In the genomic region with DNA sequence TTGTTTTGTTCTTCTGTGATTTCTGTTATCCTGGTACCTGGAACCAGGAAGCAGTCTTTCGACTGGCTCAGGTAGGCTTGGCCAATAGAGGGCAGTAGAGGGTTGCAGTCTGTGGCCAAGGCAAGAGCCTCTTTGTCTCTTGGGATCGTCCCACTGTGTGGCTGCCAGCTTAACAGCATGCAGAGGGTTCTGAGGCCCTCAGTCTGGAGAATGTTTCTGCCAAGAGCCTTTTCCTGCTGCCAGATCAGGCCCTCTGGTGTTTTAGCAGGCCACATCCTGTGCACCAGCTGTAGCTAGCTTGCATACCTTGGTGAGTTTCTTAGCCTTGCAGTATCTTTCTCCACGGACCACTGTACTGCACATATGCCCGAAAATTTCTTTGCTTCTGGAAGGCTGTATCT, we compare ENCODE assay signal across 8 mouse cellular contexts.
DNase-seq lines count a peak whose midpoint lies in the region; ATAC-seq and TF ChIP-seq lines count a peak whose summit lies in the region.

No protein-coding gene starts in this region.

- no peaks in the 10 kb centered on the region for H3K9me3 ChIP-seq in hindbrain, postnatal 0 days (ENCODE audit: low read length)

- H3K4me3 ChIP-seq in hindbrain, postnatal 0 days (ENCODE audit: low read length), result no peak overlapping the region

- no peaks in the 10 kb centered on the region for H3K36me3 ChIP-seq in hindbrain, postnatal 0 days (ENCODE audit: insufficient read depth, low read length)

- TF ChIP-seq CTCF in hindbrain, postnatal 0 days (IDR thresholded peaks at IDR 0.05; ENCODE audit: low read depth), result peak; percentile 93

- WGBS in hindbrain, postnatal 0 days, result 22% methylated on average over 4 of the region's 4 CpGs

- ATAC-seq in hindbrain, postnatal 0 days, result peak; percentile 96
- peak; percentile 96 for ATAC-seq in megakaryocyte progenitor cell, adult 5-6 weeks (replicated peaks; ENCODE audit: poor library complexity)
- ATAC-seq in erythroblast, adult 5-6 weeks (replicated peaks; ENCODE audit: low FRiP score, poor library complexity, severe bottlenecking), result no peak

- peak; percentile 40 to 42 for DNase-seq in adrenal gland, adult 18-20 months (ENCODE audit: low spot score in 2 of 2)
- DNase-seq in cerebellum, postnatal 25 days, result peak; percentile 93 to 94
- peak; percentile 38 for DNase-seq in gastrocnemius, adult 18-20 months (ENCODE audit: low spot score)
- peak; percentile 96 for DNase-seq in hindbrain, postnatal 0 days (ENCODE audit: low spot score)
- peak; percentile 35 for DNase-seq in left cerebral cortex, adult 11 months (ENCODE audit: low spot score)
- peak; percentile 24 to 35 for DNase-seq in right cerebral cortex, postnatal 36 days (ENCODE audit: low spot score in 2 of 2)

- no peaks in the 10 kb centered on the region for H3K27me3 ChIP-seq in hindbrain, postnatal 0 days (ENCODE audit: insufficient read depth, low read length)

- no peak overlapping the region for H3K9ac ChIP-seq in hindbrain, postnatal 0 days (replicated peaks; ENCODE audit: low read length)

- no peak overlapping the region for H3K27ac ChIP-seq in hindbrain, postnatal 0 days

- H3K4me2 ChIP-seq in hindbrain, postnatal 0 days (ENCODE audit: low read depth, low read length), result no peak overlapping the region

- H3K4me1 ChIP-seq in hindbrain, postnatal 0 days (ENCODE audit: insufficient read depth, low read length), result no peaks in the 10 kb centered on the region

Comparison
In these comparisons a context has a peak if more than half of its experiments do, and no peak if none do; other contexts are left out.
1. DNase-seq: peak in every context shown above with its lines; median percentile 96 in hindbrain, postnatal 0 days; 94 in cerebellum, postnatal 25 days; 41 in adrenal gland, adult 18-20 months; 38 in gastrocnemius, adult 18-20 months; 35 in left cerebral cortex, adult 11 months; 30 in right cerebral cortex, postnatal 36 days.